Mouse (Mus musculus): ENCODE measurements around the gene Kcnv2.

GRCm38 (mm10) chr19:27325558-27325957 lies 3.2 kb downstream of the Kcnv2 start:
- TF ChIP-seq CTCF (IDR thresholded peaks at IDR 0.05; ENCODE audit: low read depth, low read length) = no peak
- TF ChIP-seq POLR2A (IDR thresholded peaks at IDR 0.05; ENCODE audit: borderline replicate concordance, low read depth, low read length) = no peak

Measured in bone marrow macrophage, adult 2 months (primary cell).